Mouse (Mus musculus): ENCODE data around the gene Hoxc8. TPM values are rescaled to one million over a fixed set of nuclear protein-coding genes. Genes with fewer than 3 reads are reported as not detected.
A peak's percentile ranks its signal among the peaks of the same experiment; 100 is the strongest.

The Hoxc8 gene
- polyA plus RNA-seq, 1 experiment, result not detected

DNA sequence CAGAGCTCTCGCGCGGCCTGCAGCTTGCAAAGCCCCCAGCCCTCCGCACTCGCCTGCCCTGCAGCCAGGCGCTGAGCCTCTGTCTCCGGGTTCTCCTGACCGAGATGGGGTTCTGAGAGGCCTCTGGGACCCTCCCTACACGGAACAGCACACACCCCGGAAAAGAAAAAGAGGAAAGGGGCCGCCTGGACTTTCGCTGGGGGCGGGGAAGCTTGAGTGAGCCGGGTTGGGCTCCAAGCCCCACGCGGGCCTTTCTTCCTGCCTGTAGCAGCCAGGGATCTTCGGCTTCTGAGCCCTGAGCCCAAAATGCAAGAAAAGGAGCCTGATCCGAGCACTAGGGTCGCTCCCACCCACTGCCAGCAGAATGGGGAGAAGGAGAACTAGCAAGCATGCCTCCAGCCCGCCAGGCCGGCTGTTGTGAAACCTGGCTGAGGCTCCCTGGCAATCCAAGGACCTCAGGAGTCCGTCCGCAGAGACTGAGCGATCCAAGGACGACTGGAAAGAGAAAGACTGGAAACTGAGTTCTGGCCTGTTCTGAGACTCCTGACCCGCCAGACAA lies 21.6 kb downstream of the Hoxc8 start:
- TF ChIP-seq CTCF (IDR thresholded peaks at IDR 0.05; ENCODE audit: extremely low read depth, insufficient read depth, low read length), result no peak
- TF ChIP-seq POLR2A (IDR thresholded peaks at IDR 0.05; ENCODE audit: extremely low read depth, insufficient read depth, low read length), result no peak
- Histone ChIP-seq H3K4me1 (ENCODE audit: control insufficient read depth, insufficient read depth, low read length) (no peaks in the 10 kb centered on the region), H3K4me3 (ENCODE audit: insufficient read depth, low read length) (no peak overlapping the region), H3K27ac (ENCODE audit: insufficient read depth, low read length) (no peak overlapping the region)

DNA sequence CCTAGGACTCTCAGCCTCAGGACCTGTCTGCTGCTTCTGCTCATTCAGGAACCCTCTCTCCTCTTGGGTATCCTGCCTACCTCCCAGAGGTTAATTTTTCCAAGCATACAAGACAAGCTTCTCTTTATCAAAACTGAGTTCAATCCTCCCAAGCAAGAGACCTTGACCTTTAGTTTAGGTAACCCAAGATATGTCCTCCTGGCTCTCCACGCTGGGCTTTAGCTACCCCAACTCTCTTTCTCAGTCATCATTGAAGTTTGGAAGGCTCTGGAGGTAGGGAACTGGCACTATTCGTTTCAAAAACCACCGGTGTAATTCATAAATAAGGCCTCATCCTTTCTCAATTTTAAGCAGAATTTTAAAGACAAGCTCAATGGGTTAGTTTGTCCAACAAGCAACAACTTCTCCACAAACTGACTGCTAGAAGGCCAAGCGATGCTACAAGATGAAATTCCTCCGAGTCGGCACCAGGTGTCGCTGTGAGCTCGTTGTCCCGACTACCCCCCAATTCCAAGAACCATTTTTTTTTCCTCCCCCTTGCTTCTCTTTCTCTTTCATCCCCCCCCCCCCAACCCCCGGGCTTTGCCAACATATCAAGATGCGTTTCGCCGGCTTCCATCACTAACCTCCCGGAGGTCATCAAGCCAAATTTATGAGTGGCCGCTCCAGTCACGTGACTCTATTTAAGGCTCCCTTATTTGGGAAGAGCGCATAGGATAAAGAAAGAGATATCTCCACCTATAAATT lies 23.0 kb downstream of the Hoxc8 start:
- no peak overlapping the region for H3K4me3 ChIP-seq (ENCODE audit: insufficient read depth, low read length)
- H3K4me1 ChIP-seq (ENCODE audit: control insufficient read depth, insufficient read depth, low read length), result no peaks in the 10 kb centered on the region
- TF ChIP-seq POLR2A (IDR thresholded peaks at IDR 0.05; ENCODE audit: extremely low read depth, insufficient read depth, low read length) (no peak), CTCF (IDR thresholded peaks at IDR 0.05; ENCODE audit: extremely low read depth, insufficient read depth, low read length) (peak; percentile 85)
- H3K27ac ChIP-seq (ENCODE audit: insufficient read depth, low read length), result no peak overlapping the region

DNA sequence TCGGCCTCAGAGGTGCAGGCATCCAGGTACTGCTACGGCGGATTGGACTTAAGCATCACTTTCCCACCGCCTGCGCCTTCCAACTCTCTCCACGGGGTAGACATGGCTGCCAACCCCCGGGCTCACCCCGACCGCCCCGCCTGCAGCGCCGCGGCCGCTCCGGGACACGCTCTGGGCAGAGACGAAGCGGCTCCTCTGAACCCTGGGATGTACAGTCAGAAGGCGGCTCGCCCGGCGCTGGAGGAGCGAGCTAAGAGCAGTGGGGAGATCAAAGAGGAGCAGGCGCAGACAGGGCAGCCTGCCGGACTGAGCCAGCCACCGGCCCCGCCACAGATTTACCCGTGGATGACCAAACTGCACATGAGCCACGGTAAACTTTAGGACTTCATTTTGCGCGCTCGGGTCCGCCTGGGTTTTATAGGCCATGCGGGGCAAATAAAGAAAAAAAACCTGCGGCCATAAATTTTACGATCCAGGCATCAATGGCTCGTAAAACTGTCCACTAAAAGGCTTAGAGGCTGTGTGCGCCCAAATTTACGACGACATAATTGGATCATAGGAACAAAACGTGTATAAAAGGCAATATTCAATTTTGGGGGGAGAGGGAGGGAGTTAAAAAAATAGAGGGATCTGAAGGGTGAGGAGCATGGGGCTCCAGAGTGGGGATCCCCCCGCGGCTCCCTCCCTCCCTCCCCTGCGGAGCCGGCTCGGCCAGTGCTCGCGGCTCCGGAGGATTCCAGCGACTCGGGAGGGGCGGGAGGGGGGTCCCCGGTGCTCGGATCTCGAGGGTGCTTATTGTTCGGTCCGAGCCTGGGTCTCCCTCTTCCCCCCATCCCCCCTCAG lies 24.0 kb downstream of the Hoxc8 start:
- Histone ChIP-seq H3K4me3 (ENCODE audit: insufficient read depth, low read length) (no peak overlapping the region), H3K4me1 (ENCODE audit: control insufficient read depth, insufficient read depth, low read length) (no peaks in the 10 kb centered on the region), H3K27ac (ENCODE audit: insufficient read depth, low read length) (no peak overlapping the region)
- TF ChIP-seq CTCF (IDR thresholded peaks at IDR 0.05; ENCODE audit: extremely low read depth, insufficient read depth, low read length) (no peak), POLR2A (IDR thresholded peaks at IDR 0.05; ENCODE audit: extremely low read depth, insufficient read depth, low read length) (no peak)

DNA sequence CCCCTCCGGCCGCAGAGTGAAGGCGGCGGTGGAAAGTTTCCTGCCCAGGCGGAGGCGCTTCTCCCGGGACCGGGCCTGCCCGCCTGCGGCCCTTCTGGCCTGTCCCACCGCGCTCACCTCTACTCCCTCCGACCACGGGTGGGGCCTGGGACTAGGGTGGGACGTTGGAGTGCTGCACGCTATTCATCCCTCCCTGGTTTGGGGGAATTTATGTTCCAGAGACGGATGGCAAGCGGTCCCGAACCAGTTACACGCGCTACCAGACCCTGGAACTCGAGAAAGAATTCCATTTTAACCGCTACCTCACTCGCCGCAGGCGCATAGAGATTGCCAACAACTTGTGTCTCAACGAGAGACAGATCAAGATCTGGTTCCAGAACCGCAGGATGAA lies 24.6 kb downstream of the Hoxc8 start:
- H3K4me3 ChIP-seq (ENCODE audit: insufficient read depth, low read length), result no peak overlapping the region
- TF ChIP-seq POLR2A (IDR thresholded peaks at IDR 0.05; ENCODE audit: extremely low read depth, insufficient read depth, low read length) (no peak), CTCF (IDR thresholded peaks at IDR 0.05; ENCODE audit: extremely low read depth, insufficient read depth, low read length) (no peak)
- H3K27ac ChIP-seq (ENCODE audit: insufficient read depth, low read length), result no peak overlapping the region
- no peaks in the 10 kb centered on the region for H3K4me1 ChIP-seq (ENCODE audit: control insufficient read depth, insufficient read depth, low read length)

DNA sequence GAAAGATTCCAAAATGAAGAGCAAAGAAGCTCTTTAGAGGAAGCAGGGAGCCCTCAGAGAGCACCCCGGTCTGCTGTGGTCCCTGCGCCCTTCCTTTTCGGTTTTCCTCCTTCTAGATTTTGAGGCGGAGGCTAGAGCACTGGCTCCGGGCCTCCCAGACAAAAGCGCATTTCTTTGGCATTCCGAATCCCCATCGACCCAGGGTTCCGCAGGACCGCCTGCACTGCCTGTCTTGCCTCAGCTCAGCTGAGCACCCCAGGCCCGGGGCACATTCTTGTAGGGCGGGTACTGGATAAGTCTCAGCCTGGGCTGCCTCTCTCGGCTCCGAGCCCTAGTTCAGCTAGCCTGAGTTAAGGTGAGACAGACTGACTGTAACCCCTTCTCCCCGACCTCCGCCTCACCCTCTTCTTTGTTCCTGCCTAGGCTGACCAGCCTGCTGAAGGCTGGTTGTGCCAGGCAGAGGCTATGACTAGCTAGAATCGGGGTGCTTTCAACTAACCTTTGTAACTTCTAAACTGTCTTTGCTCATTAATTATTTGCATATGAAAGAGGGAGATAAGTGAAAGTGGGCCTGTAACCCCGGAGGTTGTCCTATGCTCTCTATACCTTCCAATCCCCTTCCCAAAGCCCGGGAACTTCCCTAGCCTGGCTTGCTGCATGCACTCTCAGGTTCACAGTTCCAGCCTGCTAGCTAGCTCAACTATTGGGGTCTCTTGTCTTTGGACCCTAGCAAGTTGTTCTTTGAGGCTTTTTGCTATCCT lies 25.2 kb downstream of the Hoxc8 start:
- Histone ChIP-seq H3K4me3 (ENCODE audit: insufficient read depth, low read length) (no peak overlapping the region), H3K4me1 (ENCODE audit: control insufficient read depth, insufficient read depth, low read length) (no peaks in the 10 kb centered on the region), H3K27ac (ENCODE audit: insufficient read depth, low read length) (no peak overlapping the region)
- TF ChIP-seq CTCF (IDR thresholded peaks at IDR 0.05; ENCODE audit: extremely low read depth, insufficient read depth, low read length), result no peak
- TF ChIP-seq POLR2A (IDR thresholded peaks at IDR 0.05; ENCODE audit: extremely low read depth, insufficient read depth, low read length), result no peak

DNA sequence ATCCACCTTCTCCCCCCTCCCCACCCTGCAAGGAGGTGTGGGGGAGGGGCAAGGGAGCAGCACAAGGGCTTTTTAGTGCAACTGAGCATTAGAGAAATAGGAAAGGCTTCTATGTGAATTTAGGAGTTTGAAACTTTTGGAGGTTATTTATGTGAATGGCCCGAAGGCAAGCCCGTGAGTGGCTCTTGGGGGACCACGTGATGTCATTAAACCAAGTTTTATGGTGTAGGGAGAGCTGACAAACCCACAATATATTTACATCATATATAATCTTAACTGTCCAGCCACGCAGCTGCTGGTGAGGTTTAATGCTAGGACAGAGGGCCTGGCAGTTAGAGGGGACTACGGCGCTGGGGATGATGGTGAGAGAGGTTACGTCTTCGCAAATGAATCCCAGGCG lies 28.2 kb downstream of the Hoxc8 start, which contains the start of gene Hoxc4:
Gene Hoxc4, plus strand, starts transcription at position 299 of the 400 bp plus-strand sequence.
- no peak within 1 kb of the TSS for H3K4me3 ChIP-seq (ENCODE audit: insufficient read depth, low read length)
- no peak within 1 kb of the TSS for H3K27ac ChIP-seq (ENCODE audit: insufficient read depth, low read length)
- no peaks in the 10 kb centered on the region for H3K4me1 ChIP-seq (ENCODE audit: control insufficient read depth, insufficient read depth, low read length)
- TF ChIP-seq POLR2A (IDR thresholded peaks at IDR 0.05; ENCODE audit: extremely low read depth, insufficient read depth, low read length), result no peak
- TF ChIP-seq CTCF (IDR thresholded peaks at IDR 0.05; ENCODE audit: extremely low read depth, insufficient read depth, low read length), result no peak

DNA sequence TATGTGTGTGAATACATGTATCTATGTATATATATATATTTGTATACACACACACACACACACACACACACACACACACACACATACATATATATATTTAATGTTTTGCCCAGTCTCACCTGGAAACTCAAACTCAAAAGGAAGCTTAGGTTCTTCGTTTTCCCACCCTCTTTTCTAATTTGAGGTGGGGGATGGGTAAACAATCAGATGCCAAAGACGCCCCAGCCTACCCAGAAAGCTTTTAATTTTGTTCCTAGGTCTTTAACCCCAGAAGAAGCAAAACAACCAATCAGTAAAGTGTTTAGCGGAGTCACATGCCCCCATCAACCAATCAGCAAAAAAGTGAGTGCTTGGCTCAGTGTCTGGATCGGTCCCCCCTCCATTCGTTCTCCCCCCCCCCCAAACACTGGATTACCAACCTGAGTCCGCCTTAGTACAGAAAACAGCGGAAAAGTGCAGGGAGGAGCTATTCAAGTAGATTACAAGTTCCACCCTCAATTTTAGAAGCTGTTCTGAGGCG lies 30.6 kb downstream of the Hoxc8 start:
- H3K4me3 ChIP-seq (ENCODE audit: insufficient read depth, low read length), result no peak overlapping the region
- TF ChIP-seq POLR2A (IDR thresholded peaks at IDR 0.05; ENCODE audit: extremely low read depth, insufficient read depth, low read length), result no peak
- no peak for TF ChIP-seq CTCF (IDR thresholded peaks at IDR 0.05; ENCODE audit: extremely low read depth, insufficient read depth, low read length)
- no peak overlapping the region for H3K27ac ChIP-seq (ENCODE audit: insufficient read depth, low read length)
- H3K4me1 ChIP-seq (ENCODE audit: control insufficient read depth, insufficient read depth, low read length), result no peaks in the 10 kb centered on the region

DNA sequence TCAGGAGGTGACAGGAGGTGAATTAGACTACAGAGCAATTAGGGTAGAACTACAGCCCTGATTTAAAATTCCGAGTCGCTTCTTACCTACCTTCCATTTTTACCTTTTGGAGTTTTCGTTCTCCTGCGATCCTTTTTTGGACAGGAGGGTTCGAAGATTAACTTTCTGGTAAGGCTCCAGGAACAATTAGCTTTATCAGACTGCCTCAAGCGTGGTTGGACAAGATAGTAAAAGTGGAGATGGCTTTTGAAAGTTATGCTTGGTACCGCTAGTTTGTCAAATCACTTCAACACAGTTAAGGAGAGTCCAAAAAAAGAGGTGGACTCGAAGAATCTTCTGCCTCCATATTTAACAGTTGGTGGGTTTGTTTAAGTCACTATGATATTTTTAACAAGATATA lies 31.1 kb downstream of the Hoxc8 start:
- TF ChIP-seq POLR2A (IDR thresholded peaks at IDR 0.05; ENCODE audit: extremely low read depth, insufficient read depth, low read length), result no peak
- no peak for TF ChIP-seq CTCF (IDR thresholded peaks at IDR 0.05; ENCODE audit: extremely low read depth, insufficient read depth, low read length)

DNA sequence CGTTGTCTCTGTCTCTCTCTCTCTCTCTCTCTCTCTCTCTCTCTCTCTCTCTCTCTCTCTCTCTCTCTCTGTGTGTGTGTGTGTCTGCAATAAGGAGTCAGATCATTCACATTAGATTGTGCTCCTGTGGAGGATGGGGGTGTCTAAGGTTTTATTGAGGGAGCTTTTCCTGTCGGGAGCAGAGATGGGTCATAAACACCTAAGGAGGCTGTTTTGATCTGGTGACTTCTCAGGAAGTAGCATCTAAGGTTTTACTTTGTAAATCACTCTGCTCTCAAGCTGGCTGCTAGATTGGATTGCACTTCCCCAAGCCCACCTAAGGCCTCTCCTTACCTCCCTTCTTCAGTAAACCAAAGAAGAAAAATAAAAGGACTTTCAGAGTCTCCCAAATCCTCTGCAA lies 33.7 kb downstream of the Hoxc8 start:
- H3K4me3 ChIP-seq (ENCODE audit: insufficient read depth, low read length), result no peak overlapping the region
- TF ChIP-seq CTCF (IDR thresholded peaks at IDR 0.05; ENCODE audit: extremely low read depth, insufficient read depth, low read length), result no peak
- no peak for TF ChIP-seq POLR2A (IDR thresholded peaks at IDR 0.05; ENCODE audit: extremely low read depth, insufficient read depth, low read length)
- H3K27ac ChIP-seq (ENCODE audit: insufficient read depth, low read length), result no peak overlapping the region
- H3K4me1 ChIP-seq (ENCODE audit: control insufficient read depth, insufficient read depth, low read length), result no peaks in the 10 kb centered on the region

More for the DNA sequence above, 31.1 kb downstream of the Hoxc8 start:
- Histone ChIP-seq H3K27ac (ENCODE audit: insufficient read depth, low read length) (no peak overlapping the region), H3K4me1 (ENCODE audit: control insufficient read depth, insufficient read depth, low read length) (no peaks in the 10 kb centered on the region), H3K4me3 (ENCODE audit: insufficient read depth, low read length) (no peak overlapping the region)
